Mouse (Mus musculus) heart, adult 10 weeks (tissue): ENCODE measurements around the gene Eml2. TPM values are rescaled to one million over a fixed set of nuclear protein-coding genes. Genes with fewer than 3 reads are reported as not detected.

Source experiments
- polyA plus RNA-seq: library from polyadenylated mRNA; stranded (reverse); fragments of 350-450 nt; fragmentation: Illumina TruSeq; extraction: RNeasy Lipid Tissue Mini Kit (QIAGEN cat#74804); gene quantifications from one replicate; pipeline ENCODE4 v1.2.3, GENCODE M21; 2014; ENCODE audit warnings: low read depth, low replicate concordance

Eml2 gene
- polyA plus RNA-seq, result 36.9 TPM

DNA sequence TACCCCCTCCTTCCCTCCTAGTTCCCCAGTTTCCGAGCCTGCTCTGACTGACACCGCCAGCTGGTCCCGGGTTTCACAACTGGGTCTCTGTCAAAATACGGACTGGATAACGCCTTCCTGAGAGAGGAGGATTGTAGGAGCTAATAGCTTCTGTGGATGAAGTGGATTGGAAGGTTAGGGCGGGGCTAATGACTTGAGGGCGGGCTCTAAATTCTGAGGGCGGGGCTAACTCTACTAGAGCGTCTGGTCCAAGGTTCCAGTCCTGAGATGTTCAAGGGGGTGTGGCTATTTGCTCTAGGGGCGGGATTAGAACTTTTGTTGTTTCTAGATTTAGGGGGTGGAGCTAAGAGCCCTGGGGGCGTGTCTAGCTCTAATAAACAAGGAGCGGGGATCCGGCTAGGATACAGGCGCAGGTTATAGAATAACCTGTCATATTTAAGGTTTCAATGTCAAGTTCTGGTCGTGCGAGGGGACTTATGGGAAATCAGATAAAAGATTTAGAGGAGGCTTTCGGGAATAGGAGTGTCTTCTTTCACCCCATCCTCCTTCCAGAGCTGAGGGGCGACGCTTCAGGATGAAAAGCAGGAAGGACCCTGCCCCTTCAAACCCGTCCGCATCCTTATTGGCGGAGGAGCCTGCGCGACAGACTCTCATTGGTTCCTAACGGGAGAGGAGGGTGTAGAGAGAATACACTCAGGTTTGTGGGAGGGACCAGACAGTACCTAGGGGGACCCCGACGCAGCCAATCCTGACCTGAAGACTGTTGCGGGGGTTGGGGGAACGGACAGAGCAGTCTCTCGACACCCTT lies at the start of gene Eml2:
Gene Eml2, plus strand, starts transcription at position 714 of the 808 bp plus-strand sequence.

DNA sequence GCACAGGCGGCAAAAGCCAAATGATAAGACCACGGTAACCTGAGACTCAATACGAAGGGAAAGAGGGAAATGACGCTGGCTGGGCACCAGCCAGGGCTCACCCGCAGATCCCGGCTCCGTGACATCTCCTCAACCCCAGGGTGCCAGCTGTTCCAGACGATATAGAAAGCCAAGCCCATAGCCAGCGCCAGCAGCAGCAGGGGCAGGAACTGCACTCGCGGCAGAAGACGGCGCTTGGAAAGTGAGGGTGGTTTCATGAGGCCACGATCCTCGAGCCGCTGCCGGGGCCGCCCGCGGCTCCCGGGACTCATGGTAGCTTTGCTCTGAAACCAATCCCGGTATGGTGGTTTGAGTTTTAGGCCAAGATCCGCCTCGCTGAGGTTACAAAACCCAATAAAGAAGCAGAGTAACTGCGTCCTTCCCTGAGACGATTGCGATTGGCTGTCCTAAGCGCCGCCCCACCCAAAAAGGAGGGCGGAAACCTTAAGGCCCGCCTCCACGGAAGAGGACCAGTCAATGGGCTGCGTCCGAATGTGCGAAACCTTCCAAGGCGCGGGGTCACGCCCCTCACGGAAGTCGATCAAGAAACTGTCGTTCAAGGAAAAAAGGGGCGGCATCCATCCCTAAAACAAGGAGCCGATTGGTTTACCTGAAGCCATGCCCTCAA lies 27.2 kb upstream of the Eml2 start, which contains the start of gene Qpctl:
Gene Qpctl, minus strand, starts transcription at position 417 of the 667 bp plus-strand sequence.

DNA sequence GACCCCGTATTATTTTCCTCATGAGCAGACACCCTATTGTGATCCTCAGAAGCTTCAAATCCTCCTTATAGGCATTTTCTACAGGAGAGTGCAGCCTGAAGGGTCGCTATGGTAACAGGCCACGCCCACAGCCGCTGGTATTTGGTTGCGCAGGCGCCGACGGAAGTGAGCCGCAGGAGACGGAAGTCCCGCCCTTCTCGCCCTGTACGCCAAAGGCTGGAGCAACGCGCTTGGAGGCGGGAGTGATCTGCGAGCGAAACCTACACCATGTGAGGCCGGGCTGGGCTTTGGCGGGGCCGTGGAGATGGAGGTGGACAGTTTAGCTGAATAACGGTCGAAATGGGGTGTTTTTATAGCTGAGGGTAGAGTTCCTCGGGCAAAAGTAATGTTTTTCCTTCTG lies 26.6 kb upstream of the Eml2 start, which contains the start of gene Snrpd2:
Gene Snrpd2, plus strand, starts transcription at position 97 of the 400 bp plus-strand sequence.

DNA sequence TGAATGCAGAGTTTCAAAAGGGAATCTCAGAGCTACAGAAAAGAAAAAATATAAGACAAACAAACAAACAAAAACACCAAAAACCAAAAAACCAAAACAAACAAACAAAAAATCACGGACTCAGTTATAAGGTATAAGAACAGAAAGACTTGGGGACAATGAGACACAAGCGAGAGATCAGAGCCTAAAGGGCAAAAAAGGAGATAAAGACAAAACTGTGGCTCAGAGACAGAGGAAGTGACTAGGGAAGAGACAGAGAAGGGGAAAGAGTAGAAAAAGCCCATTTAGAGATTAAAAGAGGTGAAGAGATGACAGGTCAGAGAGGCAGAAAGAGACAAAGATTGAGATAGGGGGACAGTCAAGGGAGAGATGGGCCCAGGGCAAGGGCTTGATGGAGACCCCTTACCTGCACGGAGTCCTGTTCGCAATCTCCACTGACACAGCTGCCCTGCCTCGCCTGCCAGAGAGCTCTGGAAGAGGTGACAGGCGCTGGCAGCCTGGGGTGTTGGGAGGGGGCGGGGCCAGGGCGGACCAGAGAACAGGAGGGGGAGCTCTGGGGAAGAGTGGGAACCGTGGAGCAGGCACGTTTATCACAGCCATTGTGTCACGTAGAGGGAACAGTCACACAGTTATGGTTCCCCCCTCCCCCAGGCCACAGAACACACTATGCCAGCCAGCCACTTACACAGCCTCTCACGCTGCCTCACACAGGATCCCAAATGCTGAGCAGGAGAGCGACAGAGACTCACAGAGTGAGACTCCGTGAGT lies 10.4 kb upstream of the Eml2 start, which contains the start of gene Gipr:
Gene Gipr, minus strand, starts transcription at position 472 of the 768 bp plus-strand sequence.

DNA sequence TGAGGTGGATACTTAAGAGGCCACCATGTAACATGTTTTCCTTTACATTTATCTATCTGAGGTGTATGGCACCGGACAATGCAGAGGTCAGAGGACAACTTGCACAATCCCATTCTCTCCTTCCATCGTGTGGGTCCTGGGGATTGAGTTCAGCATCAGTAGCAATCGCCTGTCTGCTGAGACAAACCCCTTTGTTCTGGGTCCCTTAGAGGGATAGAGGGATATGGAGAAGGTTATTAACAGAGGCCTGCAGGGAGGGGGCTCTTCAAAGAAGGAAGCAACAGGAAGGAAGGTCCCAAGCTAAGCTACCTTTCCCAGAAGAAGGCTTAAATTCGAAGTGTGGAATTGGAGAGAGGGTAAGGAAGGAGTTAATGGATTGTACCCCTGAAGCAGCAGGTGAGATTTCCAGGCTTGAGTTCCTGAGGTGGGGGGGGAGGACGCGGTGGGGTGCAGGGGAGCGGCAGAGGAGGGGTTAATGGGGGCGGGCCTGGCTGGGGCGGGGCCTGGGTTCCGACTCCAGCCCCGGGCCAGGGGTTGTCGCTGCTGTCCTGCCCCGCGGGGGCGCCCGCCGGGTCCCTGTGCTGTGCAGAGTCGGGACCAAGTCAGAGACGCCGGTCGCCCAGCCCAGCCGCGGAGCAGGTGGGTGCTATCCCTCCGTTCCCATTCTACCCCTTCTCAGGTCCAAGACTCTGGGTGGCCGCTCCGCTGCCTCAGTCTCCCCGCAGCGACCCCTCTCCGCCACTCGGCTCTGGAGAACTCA lies 36.0 kb downstream of the Eml2 start, which contains the start of gene Gpr4:
Gene Gpr4, plus strand, starts transcription at position 543 of the 760 bp plus-strand sequence.

DNA sequence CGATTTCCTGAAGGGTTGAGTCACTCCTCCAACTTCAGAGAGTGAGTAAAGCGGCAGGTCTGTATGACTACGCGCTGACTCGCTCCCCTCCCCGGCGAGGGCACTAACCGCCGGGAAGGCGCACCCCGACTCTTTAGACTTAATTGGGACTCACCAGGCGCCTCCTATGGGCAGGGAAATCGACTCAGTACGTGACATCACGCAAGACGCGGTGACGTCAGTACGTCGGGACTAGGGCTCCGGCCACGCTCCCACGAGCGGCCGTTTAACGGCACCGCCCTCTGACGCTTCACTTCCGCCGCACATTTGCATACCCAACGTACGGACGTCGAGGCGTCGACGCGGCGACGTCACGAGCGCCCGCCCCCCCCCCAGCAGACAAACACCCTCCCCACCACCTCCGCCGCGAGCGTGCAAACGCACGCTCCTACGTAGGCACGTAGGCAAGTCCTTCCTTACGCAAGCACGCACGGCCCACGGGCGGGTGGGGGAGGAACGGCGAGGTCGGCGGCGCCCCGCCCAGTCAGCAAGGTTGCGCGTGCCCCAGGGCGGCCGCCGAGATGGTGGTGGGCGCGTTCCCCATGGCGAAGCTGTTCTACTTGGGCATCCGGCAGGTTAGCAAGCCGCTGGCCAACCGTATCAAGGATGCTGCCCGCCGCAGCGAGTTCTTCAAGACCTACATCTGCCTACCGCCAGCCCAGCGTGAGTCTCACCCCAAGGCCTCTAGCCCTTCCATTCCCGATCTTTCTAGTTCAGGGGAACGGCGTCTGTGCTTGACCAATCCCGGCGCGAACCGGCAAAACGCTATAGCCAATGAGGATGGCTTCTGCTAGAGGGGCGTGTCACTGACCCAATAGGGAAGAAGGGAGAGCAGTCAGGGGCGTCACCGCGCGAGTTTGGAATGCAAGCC lies 51.9 kb downstream of the Eml2 start, which contains the start of gene Opa3:
Gene Opa3, plus strand, starts transcription at position 452 of the 910 bp plus-strand sequence.

Other genes starting within 250 kb of the Eml2 start
- gene Nanos2, start 189.0 kb upstream of the Eml2 start, polyA plus RNA-seq, result not detected
- gene Mypop, start 185.2 kb upstream of the Eml2 start, polyA plus RNA-seq, result 3.9 TPM
- gene Irf2bp1, start 172.4 kb upstream of the Eml2 start, polyA plus RNA-seq, result 15.7 TPM
- gene Foxa3, start 152.9 kb upstream of the Eml2 start, polyA plus RNA-seq, result not detected
- gene Sympk, start 152.0 kb upstream of the Eml2 start, polyA plus RNA-seq, result 84.9 TPM
- not detected for gene Rsph6a, start 121.7 kb upstream of the Eml2 start, polyA plus RNA-seq
- 61.5 TPM for gene Dmwd, start 100.2 kb upstream of the Eml2 start, polyA plus RNA-seq
- gene Dmpk, start 92.6 kb upstream of the Eml2 start, polyA plus RNA-seq, result 569 TPM
- 11.9 TPM for gene Six5, start 81.8 kb upstream of the Eml2 start, polyA plus RNA-seq
- not detected for gene Gm4969, start 58.1 kb upstream of the Eml2 start, polyA plus RNA-seq
- gene Fbxo46, start 56.6 kb upstream of the Eml2 start, polyA plus RNA-seq, result 4.0 TPM
- gene Qpctl, start 27.1 kb upstream of the Eml2 start, polyA plus RNA-seq, result 5.1 TPM
- 49.9 TPM for gene Snrpd2, start 26.7 kb upstream of the Eml2 start, polyA plus RNA-seq
- 0.89 TPM for gene Gipr, start 10.3 kb upstream of the Eml2 start, polyA plus RNA-seq
- gene Gpr4, start 36.1 kb downstream of the Eml2 start, polyA plus RNA-seq, result 8.0 TPM
- gene Opa3, start 51.9 kb downstream of the Eml2 start, polyA plus RNA-seq, result 69.0 TPM
- gene Vasp, start 95.4 kb downstream of the Eml2 start, polyA plus RNA-seq, result 36.4 TPM
- not detected for gene Ppm1n, start 103.6 kb downstream of the Eml2 start, polyA plus RNA-seq
- gene Rtn2, start 106.2 kb downstream of the Eml2 start, polyA plus RNA-seq, result 176 TPM
- gene Fosb, start 133.6 kb downstream of the Eml2 start, polyA plus RNA-seq, result 3.6 TPM
- 48.8 TPM for gene Ercc1, start 168.4 kb downstream of the Eml2 start, polyA plus RNA-seq
- 13.4 TPM for gene Cd3eap, start 183.1 kb downstream of the Eml2 start, polyA plus RNA-seq
- 26.1 TPM for gene Ppp1r13l, start 183.3 kb downstream of the Eml2 start, polyA plus RNA-seq
- 16.8 TPM for gene Ercc2, start 205.6 kb downstream of the Eml2 start, polyA plus RNA-seq
- 0.55 TPM for gene Klc3, start 227.7 kb downstream of the Eml2 start, polyA plus RNA-seq
- gene Ckm, start 228.4 kb downstream of the Eml2 start, polyA plus RNA-seq, result 2,990 TPM